Mouse (Mus musculus): ENCODE data around the gene 4933436I01Rik.

- no peak for TF ChIP-seq EP300 (IDR thresholded peaks at IDR 0.05; ENCODE audit: low read depth)
- TF ChIP-seq CTCF (IDR thresholded peaks at IDR 0.05; ENCODE audit: low read depth) = no peak
Observed at GRCm38 (mm10) chrX:67924769-67925470, 3.7 kb upstream of the 4933436I01Rik start.

All from liver, embryonic 14.5 days (tissue).